Mouse (Mus musculus): Measurements from ENCODE around the gene Sept11. TPM values are rescaled to one million over a fixed set of nuclear protein-coding genes. Genes with fewer than 3 reads are reported as not detected.

The Sept11 gene
- total and polyA plus RNA-seq, 3 experiments = 34.9 to 245 (median 87.2) TPM

DNA sequence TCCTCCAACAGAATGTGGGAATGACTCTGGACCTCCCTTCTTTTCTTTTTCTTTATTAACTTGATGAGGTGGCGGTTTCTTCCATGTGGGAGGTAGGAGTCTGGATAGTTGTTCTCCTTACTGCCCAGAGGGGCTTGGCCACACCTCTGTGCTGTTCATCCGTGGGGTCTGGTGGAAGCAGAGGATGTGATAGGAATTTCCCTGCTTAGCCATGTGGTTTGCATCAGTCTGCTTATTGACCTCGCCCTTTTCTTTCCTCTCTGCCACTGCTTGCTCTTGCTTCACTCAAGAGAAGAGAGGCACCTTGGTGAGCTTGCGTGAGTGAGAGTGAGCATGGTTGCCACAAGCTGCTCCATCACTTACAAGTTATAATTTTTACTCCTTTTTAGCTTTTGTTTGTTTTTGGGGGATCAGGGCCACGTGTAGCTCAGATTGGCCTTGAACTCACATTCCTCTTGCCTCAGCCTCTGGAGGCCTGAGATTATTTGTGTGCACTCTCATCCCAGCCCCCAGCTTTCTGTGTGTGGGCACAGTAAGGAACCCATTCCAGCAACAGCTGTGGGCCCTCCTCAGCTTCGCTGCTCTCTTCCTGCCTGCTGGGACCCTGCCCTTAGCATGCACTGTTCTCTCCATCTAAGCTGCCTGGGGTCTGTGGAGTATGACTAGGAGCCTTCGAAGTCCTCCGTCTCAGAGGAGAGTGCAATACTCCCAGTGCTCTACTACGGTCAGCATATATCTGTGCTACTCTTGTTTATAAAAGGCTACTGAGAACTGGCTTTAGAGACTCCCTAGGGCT is 31.0 kb downstream of the Sept11 start:
- peaks cover 0 to 29% of the 10 kb centered on the region in 2 experiments for H3K36me3 ChIP-seq (ENCODE audit: control insufficient read depth in 1 of 2, insufficient read depth in 2 of 2, low read length in 2 of 2)
- H3K9ac ChIP-seq (ENCODE audit: control insufficient read depth, low read depth, low read length, poor library complexity, severe bottlenecking) = no peak overlapping the region
- no peaks in the 10 kb centered on the region for H3K27me3 ChIP-seq (ENCODE audit: control insufficient read depth in 1 of 2, insufficient read depth in 2 of 2, low read length in 2 of 2)
- H3K27ac ChIP-seq (ENCODE audit: control insufficient read depth, low read depth, low read length) = no peak overlapping the region
- H3K9me3 ChIP-seq (replicated peaks; ENCODE audit: insufficient read depth, low read length) = no peaks in the 10 kb centered on the region
- peaks cover 42% of the 10 kb centered on the region for H3K79me2 ChIP-seq (ENCODE audit: control insufficient read depth, insufficient read depth, low read length, poor library complexity)
- TF ChIP-seq MYC (IDR thresholded peaks at IDR 0.05; ENCODE audit: low read depth, low read length) (no peak), USF2 (IDR thresholded peaks at IDR 0.05; ENCODE audit: borderline replicate concordance in 1 of 2, insufficient read depth in 1 of 2, low read depth in 1 of 2, low read length in 2 of 2) (no peak), ZC3H11A (IDR thresholded peaks at IDR 0.05; ENCODE audit: low read depth, low read length) (no peak), MEF2A (IDR thresholded peaks at IDR 0.05; ENCODE audit: extremely low read depth, insufficient replicate concordance, low read depth, low read length, poor library complexity, severe bottlenecking) (no peak), NRF1 (IDR thresholded peaks at IDR 0.05; ENCODE audit: insufficient read depth, low read depth, low read length, poor library complexity, severe bottlenecking) (no peak), EP300 (IDR thresholded peaks at IDR 0.05; ENCODE audit: low read depth in 1 of 2, low read length in 2 of 2) (no peak), MYB (IDR thresholded peaks at IDR 0.05; ENCODE audit: low read depth, low read length) (no peak)
- DNase-seq (ENCODE audit: low read depth, low spot score) = no peak
- peaks cover 12 to 23% of the 10 kb centered on the region in 2 experiments for H3K4me1 ChIP-seq (ENCODE audit: control insufficient read depth in 1 of 2, insufficient read depth in 2 of 2, low read length in 2 of 2)
- no peak overlapping the region for H3K4me3 ChIP-seq (ENCODE audit: control insufficient read depth in 1 of 2, insufficient read depth in 1 of 2, low read depth in 2 of 2, low read length in 2 of 2)

DNA sequence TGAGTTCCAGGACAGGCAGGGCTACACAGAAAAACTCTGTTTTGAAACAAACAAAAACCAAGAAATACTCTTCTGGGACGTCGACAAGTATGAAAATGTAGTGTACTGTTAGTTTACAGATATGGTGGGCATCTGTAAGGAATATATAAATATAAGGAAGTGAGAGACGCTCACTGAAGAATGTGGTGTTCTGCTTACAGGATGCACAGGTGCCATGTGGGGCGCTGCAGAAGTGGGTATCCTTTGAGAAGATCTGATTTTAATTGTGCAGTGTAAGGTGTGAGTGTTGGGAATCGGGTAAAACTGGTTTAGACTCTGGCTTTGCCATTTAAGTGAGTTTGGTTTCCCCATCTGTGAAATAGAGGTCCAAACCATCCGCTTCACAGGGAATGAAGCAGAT is 32.1 kb downstream of the Sept11 start:
- no peaks in the 10 kb centered on the region for H3K27me3 ChIP-seq (ENCODE audit: control insufficient read depth in 1 of 2, insufficient read depth in 2 of 2, low read length in 2 of 2)
- no peak for TF ChIP-seq BHLHE40 (IDR thresholded peaks at IDR 0.05; ENCODE audit: borderline replicate concordance, low read depth, low read length)
- TF ChIP-seq MYC (IDR thresholded peaks at IDR 0.05; ENCODE audit: low read depth, low read length) = no peak
- no peak for TF ChIP-seq GATA1 (IDR thresholded peaks at IDR 0.05; ENCODE audit: low read depth, low read length)
- no peak for TF ChIP-seq RCOR1 (IDR thresholded peaks at IDR 0.05; ENCODE audit: low read depth, low read length)
- no peak for TF ChIP-seq SMC3 (IDR thresholded peaks at IDR 0.05; ENCODE audit: low read depth, low read length)
- no peak for TF ChIP-seq E2F4 (IDR thresholded peaks at IDR 0.05; ENCODE audit: borderline replicate concordance, low read depth, low read length)
- no peak for TF ChIP-seq POLR2AphosphoS2 (IDR thresholded peaks at IDR 0.05; ENCODE audit: low read length)
- TF ChIP-seq RAD21 (IDR thresholded peaks at IDR 0.05; ENCODE audit: low read depth, low read length) = no peak
- no peak for TF ChIP-seq ZNF384 (IDR thresholded peaks at IDR 0.05; ENCODE audit: low read depth, low read length)
- TF ChIP-seq MEF2A (IDR thresholded peaks at IDR 0.05; ENCODE audit: extremely low read depth, insufficient replicate concordance, low read depth, low read length, poor library complexity, severe bottlenecking) = no peak
- no peak for TF ChIP-seq KAT2A (conservative IDR thresholded peaks at IDR 0.05; ENCODE audit: low read depth, low read length)
- TF ChIP-seq ZKSCAN1 (IDR thresholded peaks at IDR 0.05; ENCODE audit: low read depth, low read length) = no peak
- TF ChIP-seq CHD2 (IDR thresholded peaks at IDR 0.05; ENCODE audit: low read length) = no peak
- no peak overlapping the region for H3K9ac ChIP-seq (ENCODE audit: control insufficient read depth, low read depth, low read length, poor library complexity, severe bottlenecking)
- DNase-seq (ENCODE audit: low read depth, low spot score) = no peak
- H3K79me2 ChIP-seq (ENCODE audit: control insufficient read depth, insufficient read depth, low read length, poor library complexity) = peaks cover 52% of the 10 kb centered on the region
- no peak overlapping the region for H3K27ac ChIP-seq (ENCODE audit: control insufficient read depth, low read depth, low read length)
- H3K4me3 ChIP-seq (ENCODE audit: control insufficient read depth in 1 of 2, insufficient read depth in 1 of 2, low read depth in 2 of 2, low read length in 2 of 2) = no peak overlapping the region
- peaks cover 0 to 29% of the 10 kb centered on the region in 2 experiments; a peak in 3 of 4 replicates for H3K36me3 ChIP-seq (ENCODE audit: control insufficient read depth in 1 of 2, insufficient read depth in 2 of 2, low read length in 2 of 2)
- H3K9me3 ChIP-seq (replicated peaks; ENCODE audit: insufficient read depth, low read length) = no peaks in the 10 kb centered on the region
- peaks cover 12 to 23% of the 10 kb centered on the region in 2 experiments for H3K4me1 ChIP-seq (ENCODE audit: control insufficient read depth in 1 of 2, insufficient read depth in 2 of 2, low read length in 2 of 2)

Measured in MEL (cell line).